Mouse (Mus musculus): ENCODE data around the gene Nudc. TPM values are rescaled to one million over a fixed set of nuclear protein-coding genes. Genes with fewer than 3 reads are reported as not detected.

The Nudc gene
- polyA plus RNA-seq, 1 experiment from 2014 or later: 221 TPM

DNA sequence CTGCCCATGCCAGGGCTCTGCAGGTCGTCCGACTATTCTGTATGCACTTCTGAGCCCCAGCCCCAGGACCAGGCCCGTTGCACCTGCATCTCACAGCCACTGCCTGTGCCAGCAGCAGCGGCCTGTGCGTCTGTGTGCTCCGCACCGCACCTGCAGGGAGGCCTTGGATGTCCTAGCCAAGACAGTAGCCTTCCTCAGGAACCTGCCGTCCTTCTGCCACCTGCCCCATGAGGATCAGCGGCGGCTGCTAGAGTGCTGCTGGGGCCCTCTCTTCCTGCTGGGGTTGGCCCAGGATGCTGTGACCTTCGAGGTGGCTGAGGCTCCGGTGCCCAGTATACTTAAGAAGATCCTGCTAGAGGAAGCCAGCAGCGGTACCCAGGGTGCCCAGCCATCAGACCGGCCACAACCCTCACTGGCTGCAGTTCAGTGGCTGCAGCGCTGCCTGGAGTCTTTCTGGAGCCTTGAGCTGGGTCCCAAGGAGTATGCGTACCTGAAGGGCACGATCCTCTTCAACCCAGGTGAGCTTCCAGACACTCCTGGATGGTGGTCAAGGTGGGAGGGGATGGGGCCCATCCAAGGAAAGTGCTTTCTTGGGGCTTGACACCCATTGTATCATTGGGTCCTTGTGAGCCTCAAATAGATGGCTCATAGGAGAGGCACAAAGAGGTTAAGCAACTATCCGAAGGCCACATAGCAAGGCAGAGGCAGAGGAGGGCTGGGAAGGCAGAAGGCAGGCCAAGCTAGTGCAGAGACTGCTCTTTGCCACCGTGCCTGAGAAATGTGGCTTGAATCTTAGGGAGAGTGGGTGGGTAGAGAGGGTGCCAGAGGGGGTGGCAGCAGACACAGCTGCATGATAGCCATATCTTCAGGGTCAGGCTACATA lies 7.9 kb upstream of the Nudc start:
- peak overlapping the region; percentile 60 for H3K4me2 ChIP-seq
- 62% methylated on average over 19 of the region's 19 CpGs for WGBS (ENCODE audit: insufficient replicate concordance)
- no peak for ATAC-seq (replicated peaks; ENCODE audit: insufficient number of reproducible peaks, low FRiP score, low TSS enrichment)
- H3K9me3 ChIP-seq (replicated peaks; ENCODE audit: control insufficient read depth, low read length): no peaks in the 10 kb centered on the region
- no peaks in the 10 kb centered on the region for H3K36me3 ChIP-seq (ENCODE audit: control insufficient read depth, insufficient read depth, low read length)
- H3K27ac ChIP-seq (ENCODE audit: low read depth, low read length): peak overlapping the region; percentile 84
- H3K9ac ChIP-seq (ENCODE audit: low read depth, low read length): peak overlapping the region; percentile 29
- peaks cover 8% of the 10 kb centered on the region for H3K4me1 ChIP-seq (ENCODE audit: control insufficient read depth, insufficient read depth, low read length)
- peaks cover 8% of the 10 kb centered on the region for H3K27me3 ChIP-seq (ENCODE audit: control insufficient read depth, insufficient read depth, low read length)
- peak overlapping the region; percentile 35 for H3K4me3 ChIP-seq (ENCODE audit: low read depth, low read length)

DNA sequence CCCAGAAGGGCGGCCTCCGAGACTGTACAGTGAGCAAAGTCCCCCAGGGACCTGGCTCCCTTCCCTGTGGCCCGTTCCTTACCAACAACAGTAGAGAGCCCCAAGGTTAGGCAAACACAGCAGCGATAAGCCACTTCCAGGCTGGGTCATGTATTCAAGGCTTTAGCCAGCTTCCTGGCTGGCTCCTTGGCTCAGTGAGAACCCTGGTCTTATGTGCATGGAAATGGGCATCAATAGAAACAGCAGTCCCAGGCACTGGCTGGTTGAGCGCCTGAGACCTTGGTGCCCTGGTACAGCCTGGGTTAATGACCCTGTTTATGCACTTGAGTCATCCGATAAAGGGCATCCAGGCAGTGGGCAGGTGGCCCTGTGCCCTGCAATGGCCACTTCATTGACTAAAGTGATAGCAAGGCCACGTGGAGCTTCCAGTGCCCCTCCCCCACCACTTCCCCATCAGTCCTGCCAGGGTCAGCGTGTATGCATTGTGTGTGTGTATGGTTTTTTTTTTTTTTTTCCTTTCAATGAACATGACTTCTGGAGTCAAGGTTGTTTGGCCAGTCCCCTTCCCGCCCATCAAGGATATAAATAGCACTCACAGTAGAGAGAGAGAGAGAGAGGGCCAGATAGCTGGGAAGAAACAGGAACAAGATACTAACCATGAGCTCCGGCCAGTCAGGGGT lies 7.1 kb upstream of the Nudc start, which contains the start of gene Nr0b2:
Nr0b2 (plus strand) TSS at position 609 of the 680 bp plus-strand sequence.
- ATAC-seq (replicated peaks; ENCODE audit: insufficient number of reproducible peaks, low FRiP score, low TSS enrichment): 0 out of 2 replicates have a peak, but pooled peaks have one; percentile 22
- Histone ChIP-seq H3K9ac (ENCODE audit: low read depth, low read length) (peak within 1 kb of the TSS; percentile 29), H3K4me1 (ENCODE audit: control insufficient read depth, insufficient read depth, low read length) (peaks cover 8% of the 10 kb centered on the region), H3K27ac (ENCODE audit: low read depth, low read length) (peak within 1 kb of the TSS; percentile 84), H3K36me3 (ENCODE audit: control insufficient read depth, insufficient read depth, low read length) (no peaks in the 10 kb centered on the region), H3K4me2 (peak within 1 kb of the TSS; percentile 60), H3K4me3 (ENCODE audit: low read depth, low read length) (peak within 1 kb of the TSS; percentile 35), H3K9me3 (replicated peaks; ENCODE audit: control insufficient read depth, low read length) (no peaks in the 10 kb centered on the region), H3K27me3 (ENCODE audit: control insufficient read depth, insufficient read depth, low read length) (peaks cover 8% of the 10 kb centered on the region)
- WGBS (ENCODE audit: insufficient replicate concordance): 45% methylated on average over 10 of the region's 10 CpGs

DNA sequence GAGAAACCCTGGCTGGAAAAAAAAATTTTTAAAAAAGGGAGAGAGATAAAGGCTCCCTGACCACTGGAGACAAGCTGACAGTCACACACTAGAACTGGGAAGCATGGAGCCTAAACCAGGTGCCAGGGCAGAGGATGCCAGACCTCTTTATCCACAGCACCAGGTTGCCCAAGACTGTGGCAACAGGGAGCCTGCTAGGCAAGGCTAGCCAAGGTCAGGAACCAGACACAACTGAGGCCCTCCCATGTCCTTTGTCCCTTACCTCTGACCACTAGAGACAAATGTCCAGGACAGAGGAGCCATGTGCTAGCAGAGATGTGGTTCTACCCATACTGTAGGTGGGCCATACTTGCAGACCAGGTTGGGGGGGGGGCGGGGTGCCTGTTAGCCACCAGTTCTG lies 6.2 kb upstream of the Nudc start:
- Histone ChIP-seq H3K27ac (ENCODE audit: low read depth, low read length) (no peak overlapping the region), H3K4me2 (no peak overlapping the region), H3K36me3 (ENCODE audit: control insufficient read depth, insufficient read depth, low read length) (no peaks in the 10 kb centered on the region), H3K4me1 (ENCODE audit: control insufficient read depth, insufficient read depth, low read length) (peaks cover 8% of the 10 kb centered on the region), H3K9me3 (replicated peaks; ENCODE audit: control insufficient read depth, low read length) (no peaks in the 10 kb centered on the region), H3K4me3 (ENCODE audit: low read depth, low read length) (no peak overlapping the region), H3K27me3 (ENCODE audit: control insufficient read depth, insufficient read depth, low read length) (peaks cover 8% of the 10 kb centered on the region), H3K9ac (ENCODE audit: low read depth, low read length) (no peak overlapping the region)
- WGBS (ENCODE audit: insufficient replicate concordance): 87% methylated on average over 1 of the region's 1 CpGs
- ATAC-seq (replicated peaks; ENCODE audit: insufficient number of reproducible peaks, low FRiP score, low TSS enrichment): no peak

DNA sequence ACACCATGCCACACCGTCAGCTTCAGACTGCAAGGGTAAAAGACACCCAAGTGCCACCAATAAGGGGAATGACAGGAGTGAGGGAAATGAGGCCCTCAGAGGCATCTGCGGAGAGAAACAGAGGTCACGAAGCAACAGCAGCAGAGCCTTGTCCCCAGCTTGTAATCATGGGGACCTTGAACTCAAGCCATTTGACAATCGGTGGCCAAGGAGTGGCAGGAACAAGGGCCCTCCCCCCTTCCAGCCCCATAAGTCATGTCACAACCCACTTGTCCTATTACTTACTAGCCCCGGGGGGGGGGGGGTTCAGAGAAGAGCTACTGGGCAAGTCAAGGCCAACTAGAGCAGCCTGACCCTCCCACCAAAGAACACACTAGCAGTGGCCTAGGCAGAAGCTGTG lies 9.1 kb downstream of the Nudc start:
- ATAC-seq (replicated peaks; ENCODE audit: insufficient number of reproducible peaks, low FRiP score, low TSS enrichment): no peak
- Histone ChIP-seq H3K4me1 (ENCODE audit: control insufficient read depth, insufficient read depth, low read length) (no peaks in the 10 kb centered on the region), H3K9ac (ENCODE audit: low read depth, low read length) (no peak overlapping the region), H3K4me3 (ENCODE audit: low read depth, low read length) (no peak overlapping the region), H3K4me2 (no peak overlapping the region), H3K27me3 (ENCODE audit: control insufficient read depth, insufficient read depth, low read length) (no peaks in the 10 kb centered on the region), H3K27ac (ENCODE audit: low read depth, low read length) (no peak overlapping the region), H3K9me3 (replicated peaks; ENCODE audit: control insufficient read depth, low read length) (no peaks in the 10 kb centered on the region), H3K36me3 (ENCODE audit: control insufficient read depth, insufficient read depth, low read length) (peaks cover 27% of the 10 kb centered on the region)
- WGBS (ENCODE audit: insufficient replicate concordance): 94% methylated on average over 5 of the region's 5 CpGs

DNA sequence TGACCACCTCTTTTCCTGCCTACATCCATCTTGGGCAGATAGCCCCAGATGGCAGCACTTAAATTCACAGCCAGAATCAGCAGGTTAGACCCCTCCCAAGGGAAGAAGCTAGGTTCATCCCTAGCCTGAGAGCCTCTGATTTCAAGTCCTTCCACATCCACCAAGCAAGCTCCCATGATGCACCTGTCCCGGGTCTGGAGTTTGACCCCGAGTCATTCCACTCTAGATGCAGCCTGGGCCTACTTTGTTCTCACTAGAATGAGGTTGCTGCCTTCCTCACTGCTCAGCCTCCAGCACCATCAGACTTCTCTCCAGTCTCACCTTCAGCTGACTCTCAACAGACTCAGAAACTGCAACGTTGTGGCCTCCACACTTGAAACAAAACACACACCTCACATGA lies 9.7 kb downstream of the Nudc start:
- Histone ChIP-seq H3K27me3 (ENCODE audit: control insufficient read depth, insufficient read depth, low read length) (no peaks in the 10 kb centered on the region), H3K27ac (ENCODE audit: low read depth, low read length) (no peak overlapping the region), H3K4me1 (ENCODE audit: control insufficient read depth, insufficient read depth, low read length) (no peaks in the 10 kb centered on the region), H3K4me2 (no peak overlapping the region), H3K9ac (ENCODE audit: low read depth, low read length) (no peak overlapping the region), H3K36me3 (ENCODE audit: control insufficient read depth, insufficient read depth, low read length) (peaks cover 27% of the 10 kb centered on the region), H3K9me3 (replicated peaks; ENCODE audit: control insufficient read depth, low read length) (no peaks in the 10 kb centered on the region), H3K4me3 (ENCODE audit: low read depth, low read length) (no peak overlapping the region)
- WGBS (ENCODE audit: insufficient replicate concordance): 81% methylated on average over 3 of the region's 3 CpGs
- ATAC-seq (replicated peaks; ENCODE audit: insufficient number of reproducible peaks, low FRiP score, low TSS enrichment): no peak

DNA sequence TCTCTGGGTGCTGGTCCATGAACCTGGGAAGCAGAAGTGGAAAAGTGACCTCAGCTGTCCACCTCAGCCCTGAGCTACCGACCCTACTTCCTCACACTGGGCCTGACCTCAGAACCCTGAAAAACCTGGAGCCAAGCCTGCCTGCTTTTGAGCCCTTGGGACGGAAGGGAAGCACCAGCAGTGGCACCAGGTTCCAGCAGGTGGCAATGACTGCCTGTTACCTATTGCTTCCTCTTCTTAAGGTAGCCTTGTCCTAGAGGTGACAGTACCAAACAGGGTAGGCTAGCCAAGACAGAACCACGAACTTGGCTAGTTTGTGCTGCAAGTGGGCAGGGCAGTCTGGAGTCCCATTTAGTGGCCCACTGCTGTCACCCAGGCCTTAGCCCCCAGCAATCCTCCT lies 13.0 kb downstream of the Nudc start:
- no peaks in the 10 kb centered on the region for H3K4me1 ChIP-seq (ENCODE audit: control insufficient read depth, insufficient read depth, low read length)
- H3K36me3 ChIP-seq (ENCODE audit: control insufficient read depth, insufficient read depth, low read length): peaks cover 18% of the 10 kb centered on the region
- ATAC-seq (replicated peaks; ENCODE audit: insufficient number of reproducible peaks, low FRiP score, low TSS enrichment): no peak
- no peaks in the 10 kb centered on the region for H3K9me3 ChIP-seq (replicated peaks; ENCODE audit: control insufficient read depth, low read length)
- 85% methylated on average over 3 of the region's 3 CpGs for WGBS (ENCODE audit: insufficient replicate concordance)
- no peak overlapping the region for H3K4me2 ChIP-seq
- no peaks in the 10 kb centered on the region for H3K27me3 ChIP-seq (ENCODE audit: control insufficient read depth, insufficient read depth, low read length)
- no peak overlapping the region for H3K4me3 ChIP-seq (ENCODE audit: low read depth, low read length)
- no peak overlapping the region for H3K9ac ChIP-seq (ENCODE audit: low read depth, low read length)
- no peak overlapping the region for H3K27ac ChIP-seq (ENCODE audit: low read depth, low read length)

DNA sequence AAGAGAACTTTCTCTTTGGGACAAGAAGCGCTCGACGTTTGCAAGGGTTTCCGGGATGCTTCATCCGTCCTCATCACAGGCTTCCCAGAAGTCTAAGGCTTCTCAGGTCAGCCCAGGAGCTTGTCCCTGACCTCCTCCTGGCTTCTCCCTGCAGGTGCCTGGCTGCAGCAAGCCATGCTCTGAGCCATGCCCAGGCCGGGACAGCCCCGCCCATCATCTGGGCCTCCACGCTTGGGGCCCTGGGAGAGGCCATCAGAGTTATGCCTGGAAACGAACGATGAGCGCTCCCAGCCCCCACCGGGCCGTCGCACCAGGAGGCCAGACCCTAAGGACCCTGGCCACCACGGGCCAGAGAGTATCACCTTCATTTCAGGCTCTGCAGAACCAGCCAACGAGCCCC lies 18.0 kb downstream of the Nudc start:
- ATAC-seq (replicated peaks; ENCODE audit: insufficient number of reproducible peaks, low FRiP score, low TSS enrichment): no peak
- Histone ChIP-seq H3K9ac (ENCODE audit: low read depth, low read length) (no peak overlapping the region), H3K4me1 (ENCODE audit: control insufficient read depth, insufficient read depth, low read length) (no peaks in the 10 kb centered on the region), H3K4me3 (ENCODE audit: low read depth, low read length) (no peak overlapping the region), H3K9me3 (replicated peaks; ENCODE audit: control insufficient read depth, low read length) (no peaks in the 10 kb centered on the region), H3K36me3 (ENCODE audit: control insufficient read depth, insufficient read depth, low read length) (peaks cover 3% of the 10 kb centered on the region; the same call in 1 of the 2 replicates), H3K4me2 (no peak overlapping the region), H3K27ac (ENCODE audit: low read depth, low read length) (no peak overlapping the region), H3K27me3 (ENCODE audit: control insufficient read depth, insufficient read depth, low read length) (no peaks in the 10 kb centered on the region)
- WGBS (ENCODE audit: insufficient replicate concordance): 67% methylated on average over 16 of the region's 16 CpGs

DNA sequence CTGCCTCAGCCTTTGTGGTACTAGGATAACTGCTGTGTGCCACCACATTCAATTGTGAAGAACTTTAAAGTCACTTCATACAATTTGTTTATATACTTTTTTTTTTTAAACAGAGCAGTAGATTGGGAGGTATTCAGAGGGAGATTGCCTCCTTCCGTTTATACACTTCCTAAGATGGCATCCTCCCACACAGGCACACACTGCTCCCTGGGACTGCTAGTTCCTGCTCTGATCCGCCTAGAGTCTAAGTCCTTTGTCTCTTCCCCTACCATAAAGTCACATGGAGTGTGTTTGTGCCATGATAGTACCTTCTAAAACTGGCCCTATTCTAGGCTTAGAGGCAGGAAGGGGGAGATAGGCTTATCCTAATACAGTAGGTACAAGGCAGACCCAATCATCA lies 24.3 kb downstream of the Nudc start:
- 65% methylated on average over 2 of the region's 2 CpGs for WGBS (ENCODE audit: insufficient replicate concordance)
- no peak overlapping the region for H3K4me2 ChIP-seq
- H3K4me3 ChIP-seq (ENCODE audit: low read depth, low read length): no peak overlapping the region
- no peak overlapping the region for H3K9ac ChIP-seq (ENCODE audit: low read depth, low read length)
- H3K4me1 ChIP-seq (ENCODE audit: control insufficient read depth, insufficient read depth, low read length): peaks cover 9% of the 10 kb centered on the region
- peaks cover 36% of the 10 kb centered on the region for H3K27me3 ChIP-seq (ENCODE audit: control insufficient read depth, insufficient read depth, low read length)
- ATAC-seq (replicated peaks; ENCODE audit: insufficient number of reproducible peaks, low FRiP score, low TSS enrichment): no peak
- no peak overlapping the region for H3K27ac ChIP-seq (ENCODE audit: low read depth, low read length)
- no peaks in the 10 kb centered on the region for H3K9me3 ChIP-seq (replicated peaks; ENCODE audit: control insufficient read depth, low read length)
- no peaks in the 10 kb centered on the region for H3K36me3 ChIP-seq (ENCODE audit: control insufficient read depth, insufficient read depth, low read length)

Measured in heart, embryonic 11.5 days (tissue).